Mouse (Mus musculus) midbrain, embryonic 10.5 days (tissue): Measurements from ENCODE around the gene Ranbp6. TPM values are rescaled to one million over a fixed set of nuclear protein-coding genes. Genes with fewer than 3 reads are reported as not detected.

Experiments
- DNase-seq: peaks from one replicate; pipeline ENCODE4 v3.0.0-alpha.2; 2017; ENCODE audit warnings: low spot score
- H3K27ac ChIP-seq: fragments of 300-500 bp; sonication (generic); replicated peaks from 2 replicates; pipeline ENCODE4 v1.5.1; 2016; ENCODE audit warnings: mild to moderate bottlenecking
- H3K27me3 ChIP-seq: fragments of 300-500 bp; sonication (generic); 2 replicates; pipeline ENCODE4 v1.6.1; 2016; ENCODE audit warnings: low read depth, mild to moderate bottlenecking; ENCODE audit not compliant: poor library complexity, severe bottlenecking
- H3K36me3 ChIP-seq: fragments of 300-500 bp; sonication (generic); 2 replicates; pipeline ENCODE4 v1.6.1; 2016; ENCODE audit warnings: mild to moderate bottlenecking, moderate library complexity
- H3K4me1 ChIP-seq: fragments of 300-500 bp; sonication (generic); 2 replicates; pipeline ENCODE4 v1.6.1; 2016
- H3K4me3 ChIP-seq: fragments of 300-500 bp; sonication (generic); 2 replicates; pipeline ENCODE4 v1.5.1; 2016; ENCODE audit warnings: mild to moderate bottlenecking, moderate library complexity
- H3K9me3 ChIP-seq: fragments of 300-500 bp; sonication (generic); replicated peaks from 2 replicates; pipeline ENCODE4 v1.6.1; 2016; ENCODE audit warnings: mild to moderate bottlenecking
- WGBS: fragments of 180-500 bp; shearing (Covaris S2); methylation state at CpG from one replicate; pipeline ENCODE4 v1.1.7; 2016; 5-methylcytosine and 5-hydroxymethylcytosine counted together
- polyA plus RNA-seq: library from polyadenylated mRNA; unstranded; fragments of >200 nt; fragmentation: Nextera tagmentation; extraction: Ambion mirVana; gene quantifications from 2 replicates; pipeline ENCODE4 v1.2.1, GENCODE M21; 2016

Gene Ranbp6
- polyA plus RNA-seq: 25.7 and 31.1 TPM in 2 replicates

DNA sequence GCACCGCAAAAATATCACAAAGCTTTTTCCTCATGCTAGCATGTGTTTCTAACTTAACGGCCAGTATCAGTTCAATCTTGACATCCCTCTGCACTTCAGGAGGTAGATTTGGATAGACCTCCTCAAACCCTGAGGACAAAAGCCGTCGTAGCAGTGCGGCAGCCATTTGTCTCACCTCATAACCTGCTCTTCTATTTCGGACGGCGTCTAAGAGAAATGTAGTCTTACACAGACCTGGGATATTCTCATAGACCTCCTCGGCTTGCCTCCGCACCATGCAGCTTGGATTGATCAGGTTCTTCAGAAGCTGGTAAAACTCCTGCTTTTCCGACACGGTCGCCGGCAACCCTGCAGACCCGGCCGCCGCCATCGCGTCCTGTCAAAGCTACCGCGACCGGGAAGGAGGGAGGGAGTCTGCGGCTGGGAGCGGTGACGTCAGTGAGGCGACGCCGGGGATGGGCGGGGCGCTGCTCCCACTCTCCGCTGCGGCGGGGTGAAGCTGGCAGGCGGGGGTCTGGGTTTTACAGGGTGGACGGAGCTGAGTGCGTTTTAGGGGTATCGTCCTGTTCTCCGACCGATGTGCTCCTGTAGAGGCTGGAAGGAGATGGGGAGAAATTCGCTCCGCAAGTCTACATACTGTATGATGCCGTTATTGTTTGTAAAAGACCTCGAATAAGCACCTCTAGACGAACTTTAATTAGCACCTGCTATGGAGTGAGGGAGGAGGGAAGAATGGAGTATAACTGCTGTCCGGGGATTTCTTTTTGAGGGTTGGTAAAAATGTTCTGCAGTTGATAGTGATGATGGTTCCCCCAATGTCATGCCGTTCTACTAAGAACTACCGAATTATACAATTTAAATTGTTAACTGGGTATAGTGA, at the start of gene Ranbp6:
Gene Ranbp6 (minus strand): TSS at position 394 of the 880 bp plus-strand sequence.
- 1% methylated on average over 47 of the region's 47 CpGs for WGBS
- H3K27ac ChIP-seq: peak within 1 kb of the TSS; percentile 89
- peak within 1 kb of the TSS; percentile 80 for H3K4me3 ChIP-seq
- peaks cover 34% of the 10 kb centered on the region for H3K36me3 ChIP-seq
- DNase-seq: peak; percentile 90
- no peaks in the 10 kb centered on the region for H3K9me3 ChIP-seq
- H3K27me3 ChIP-seq: no peaks in the 10 kb centered on the region
- peaks cover 20% of the 10 kb centered on the region for H3K4me1 ChIP-seq

DNA sequence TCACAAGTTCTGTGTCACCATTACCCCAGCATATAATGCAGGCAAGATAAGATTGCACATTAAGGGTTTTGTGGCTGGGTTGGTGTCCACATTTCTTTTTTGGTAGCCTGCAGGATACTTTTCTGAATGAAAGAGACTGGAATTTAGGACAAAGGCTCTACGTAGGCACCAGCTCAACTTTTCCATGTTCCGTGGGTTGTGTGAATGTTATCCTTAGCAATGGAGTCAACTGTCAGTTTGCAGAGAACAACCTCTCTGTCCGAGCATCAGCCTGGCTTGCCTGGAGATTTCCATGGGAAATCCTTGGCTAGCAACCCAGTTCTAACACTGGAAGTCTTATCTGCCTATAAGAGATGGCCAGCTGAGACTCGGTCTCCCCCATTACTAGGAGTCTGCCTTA, 48.0 kb upstream of the Ranbp6 start:
- Histone ChIP-seq H3K4me3 (no peak overlapping the region), H3K27me3 (no peaks in the 10 kb centered on the region), H3K9me3 (no peaks in the 10 kb centered on the region), H3K27ac (no peak overlapping the region), H3K4me1 (0 out of 2 replicates have a peak, but pooled peaks cover 3% of the 10 kb centered on the region), H3K36me3 (no peaks in the 10 kb centered on the region)
- 87% methylated on average over 4 of the region's 4 CpGs for WGBS
- no peak for DNase-seq

DNA sequence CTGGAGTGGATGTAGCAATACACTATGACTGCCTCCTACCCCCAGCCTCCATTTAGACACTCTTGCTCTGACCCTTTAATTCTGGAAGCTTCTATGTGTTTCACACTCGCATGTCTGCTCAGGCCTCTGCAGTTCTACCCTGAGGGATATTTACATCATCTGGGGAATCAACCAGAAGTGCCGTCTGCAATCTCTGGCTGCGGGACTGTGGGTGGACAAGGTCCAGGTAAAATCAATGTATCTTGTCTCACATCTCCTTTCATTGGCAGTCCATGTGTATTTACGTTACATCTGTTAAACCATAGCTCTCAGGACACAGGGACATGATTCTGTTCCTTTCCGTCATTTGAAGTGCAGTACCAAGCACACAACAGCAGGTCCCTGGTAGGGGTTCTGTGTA, 44.5 kb upstream of the Ranbp6 start:
- no peaks in the 10 kb centered on the region for H3K36me3 ChIP-seq
- no peak for DNase-seq
- H3K27me3 ChIP-seq: no peaks in the 10 kb centered on the region
- no peaks in the 10 kb centered on the region for H3K9me3 ChIP-seq
- no peak overlapping the region for H3K4me3 ChIP-seq
- no peak overlapping the region for H3K27ac ChIP-seq
- 93% methylated on average over 5 of the region's 5 CpGs for WGBS
- H3K4me1 ChIP-seq: no peaks in the 10 kb centered on the region

DNA sequence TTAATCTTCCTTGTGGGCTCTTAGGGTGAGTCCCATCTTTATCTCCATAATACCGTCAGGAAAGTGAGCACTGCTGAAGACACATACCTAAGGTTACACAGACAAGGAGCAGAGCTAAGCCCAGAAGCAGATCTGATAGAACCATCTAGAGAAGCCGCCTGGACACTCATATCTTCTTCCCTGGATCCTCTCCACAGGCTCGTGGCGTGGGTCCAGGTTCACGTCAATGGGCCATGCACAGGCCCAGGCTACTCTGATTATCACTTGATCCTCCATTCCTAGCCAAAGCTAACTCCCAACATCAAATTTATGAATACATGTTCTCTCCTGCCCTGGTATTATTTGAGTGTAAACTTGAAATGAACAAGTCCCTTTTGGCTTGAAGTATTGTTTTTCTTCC, 40.9 kb upstream of the Ranbp6 start:
- H3K36me3 ChIP-seq: no peaks in the 10 kb centered on the region
- 96% methylated on average over 5 of the region's 5 CpGs for WGBS
- no peak overlapping the region for H3K4me3 ChIP-seq
- H3K27me3 ChIP-seq: no peaks in the 10 kb centered on the region
- no peak for DNase-seq
- no peaks in the 10 kb centered on the region for H3K9me3 ChIP-seq
- no peaks in the 10 kb centered on the region for H3K4me1 ChIP-seq
- H3K27ac ChIP-seq: no peak overlapping the region

DNA sequence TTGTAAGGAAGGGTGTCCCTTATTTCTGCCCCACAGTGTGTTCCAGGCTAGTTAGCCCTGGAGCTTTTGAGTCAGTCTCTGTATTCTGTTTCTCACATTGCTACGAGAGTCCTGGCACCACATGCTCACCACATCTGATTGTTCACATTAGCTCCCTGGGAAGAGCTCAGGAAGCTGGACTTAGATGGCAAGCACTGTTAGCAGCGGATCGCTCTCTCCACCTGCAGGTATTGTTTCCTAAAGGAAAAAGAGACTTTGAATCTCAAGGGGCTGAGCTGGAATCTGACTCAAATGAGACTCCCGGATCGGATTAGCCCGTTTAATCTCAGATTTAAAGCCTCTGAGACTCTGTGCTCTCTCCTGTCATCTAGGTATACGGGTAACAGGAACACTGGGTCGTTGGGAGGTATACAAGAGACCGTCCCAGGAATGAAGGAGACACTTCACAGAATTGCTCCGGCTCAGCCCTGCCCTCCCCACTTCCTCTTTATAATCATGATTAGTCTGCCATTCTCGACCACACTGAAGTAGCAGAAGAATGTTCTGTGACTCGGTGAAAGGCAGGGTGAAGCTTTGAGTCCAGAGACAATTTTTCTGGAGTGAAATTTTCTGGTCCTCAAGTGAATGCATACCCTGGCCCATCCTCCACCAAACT, 38.4 kb upstream of the Ranbp6 start:
- Histone ChIP-seq H3K27me3 (no peaks in the 10 kb centered on the region), H3K4me3 (no peak overlapping the region), H3K4me1 (no peaks in the 10 kb centered on the region), H3K36me3 (no peaks in the 10 kb centered on the region), H3K9me3 (no peaks in the 10 kb centered on the region), H3K27ac (no peak overlapping the region)
- 50% methylated on average over 12 of the region's 12 CpGs for WGBS
- no peak for DNase-seq

DNA sequence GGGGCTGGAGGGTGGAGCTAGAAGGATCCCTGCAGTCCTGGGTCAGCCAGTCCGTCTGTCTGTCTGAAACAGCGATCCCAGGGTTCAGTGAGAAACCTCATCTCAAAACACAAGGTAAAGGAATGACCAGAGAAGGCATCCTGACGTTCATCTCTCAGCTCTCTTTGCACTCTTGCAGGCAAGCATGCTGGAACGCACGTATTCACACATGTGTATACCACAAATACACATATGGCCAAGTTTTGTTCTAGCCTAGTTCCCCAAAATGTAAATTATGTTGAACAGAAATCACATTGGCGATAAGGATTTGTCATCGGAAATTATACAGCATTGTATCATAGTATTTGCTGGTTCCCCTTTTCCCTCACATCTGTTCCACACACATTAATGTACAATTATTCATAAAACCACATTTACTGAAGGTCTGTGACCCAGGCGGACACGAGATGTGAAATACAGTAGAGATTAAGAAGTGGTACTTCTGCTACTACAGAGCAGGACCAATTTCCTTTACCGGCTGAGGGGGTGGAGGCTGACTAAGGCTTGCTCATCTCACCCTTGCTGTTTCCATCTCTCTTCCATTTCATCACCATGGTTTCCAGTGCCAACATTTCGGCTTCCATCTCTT, 37.3 kb upstream of the Ranbp6 start:
- H3K36me3 ChIP-seq: no peaks in the 10 kb centered on the region
- H3K9me3 ChIP-seq: no peaks in the 10 kb centered on the region
- no peaks in the 10 kb centered on the region for H3K27me3 ChIP-seq
- WGBS: 85% methylated on average over 11 of the region's 11 CpGs
- no peak for DNase-seq
- H3K4me1 ChIP-seq: no peaks in the 10 kb centered on the region
- H3K4me3 ChIP-seq: no peak overlapping the region
- H3K27ac ChIP-seq: no peak overlapping the region

DNA sequence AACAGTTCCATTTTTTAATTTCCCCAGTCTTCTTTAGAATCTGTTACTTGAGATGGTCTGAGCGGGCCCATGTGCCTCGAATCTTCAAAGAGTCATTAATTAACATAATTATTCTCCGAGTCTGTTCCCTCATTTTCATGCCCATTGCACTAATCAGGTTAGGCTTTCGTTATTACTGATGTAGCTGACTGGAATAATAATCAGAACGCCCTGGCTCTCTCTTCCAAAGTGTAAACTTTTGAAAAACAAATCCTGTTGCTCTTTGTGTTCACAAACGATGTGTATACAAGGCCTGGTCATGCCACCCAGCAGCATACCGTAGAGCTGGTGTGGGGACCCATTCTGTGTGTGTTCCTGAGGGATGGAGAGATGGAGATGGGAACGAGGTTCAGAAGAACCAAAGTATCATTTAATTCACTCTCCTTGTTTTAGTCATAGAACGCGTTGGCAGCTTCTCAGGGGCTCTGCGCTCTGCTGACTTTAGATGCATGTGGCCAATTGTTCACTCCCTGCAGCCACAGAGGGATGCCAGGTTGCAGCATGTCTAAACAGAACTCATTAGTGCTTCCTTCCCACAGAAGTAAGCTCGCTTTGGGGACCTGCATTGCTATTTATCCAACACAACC, 31.4 kb upstream of the Ranbp6 start:
- H3K4me1 ChIP-seq: peaks cover 15% of the 10 kb centered on the region
- no peaks in the 10 kb centered on the region for H3K9me3 ChIP-seq
- H3K36me3 ChIP-seq: no peaks in the 10 kb centered on the region
- peak overlapping the region; percentile 38 for H3K27ac ChIP-seq
- H3K4me3 ChIP-seq: no peak overlapping the region
- DNase-seq: no peak
- H3K27me3 ChIP-seq: no peaks in the 10 kb centered on the region
- WGBS: 65% methylated on average over 12 of the region's 12 CpGs

DNA sequence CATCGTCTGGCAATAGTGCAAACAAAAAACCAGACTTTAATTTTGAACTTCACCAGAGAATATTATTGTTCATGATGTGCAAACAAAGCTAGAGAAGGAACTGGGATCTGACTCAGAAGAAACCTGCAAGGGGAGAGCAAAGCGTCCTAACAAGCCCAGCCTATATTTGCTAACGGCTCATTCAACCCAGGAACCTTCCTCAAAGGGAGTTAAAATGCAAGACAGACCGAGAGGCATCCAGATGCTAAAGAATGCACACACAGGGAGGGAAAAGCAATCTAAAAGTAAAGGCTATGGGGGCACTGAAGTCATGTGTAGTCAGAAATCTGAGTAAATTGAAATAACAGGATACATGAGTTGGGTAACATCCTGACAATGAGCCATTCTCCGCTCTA, 30.9 kb upstream of the Ranbp6 start:
- Histone ChIP-seq H3K36me3 (no peaks in the 10 kb centered on the region), H3K9me3 (no peaks in the 10 kb centered on the region), H3K4me1 (peaks cover 15% of the 10 kb centered on the region), H3K27me3 (no peaks in the 10 kb centered on the region), H3K4me3 (no peak overlapping the region), H3K27ac (no peak overlapping the region; the same call in 1 of the 2 replicates)
- no peak for DNase-seq
- 46% methylated on average over 5 of the region's 5 CpGs for WGBS

DNA sequence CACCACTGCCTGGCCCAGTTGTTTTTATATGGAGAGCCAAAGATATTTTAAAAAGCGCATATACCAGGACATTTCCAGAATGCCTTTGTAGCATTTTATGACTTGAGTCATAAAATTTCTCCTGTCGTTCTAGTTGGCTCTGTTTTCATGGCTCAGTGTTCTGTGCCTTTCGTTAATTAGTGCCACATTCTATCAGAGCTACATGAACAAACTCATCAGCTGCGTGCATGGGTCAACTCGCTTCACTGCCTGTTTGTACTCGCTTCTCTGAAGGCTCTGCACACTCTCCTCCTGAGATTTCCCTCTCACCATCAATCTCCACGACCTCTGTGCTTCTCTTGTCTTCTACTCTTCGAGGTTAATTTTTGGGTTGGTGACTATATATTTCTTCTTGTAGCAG, 30.2 kb upstream of the Ranbp6 start:
- Histone ChIP-seq H3K4me1 (peaks cover 15% of the 10 kb centered on the region), H3K27ac (no peak overlapping the region), H3K27me3 (no peaks in the 10 kb centered on the region), H3K4me3 (no peak overlapping the region), H3K9me3 (no peaks in the 10 kb centered on the region), H3K36me3 (no peaks in the 10 kb centered on the region)
- no peak for DNase-seq
- 88% methylated on average over 8 of the region's 8 CpGs for WGBS

DNA sequence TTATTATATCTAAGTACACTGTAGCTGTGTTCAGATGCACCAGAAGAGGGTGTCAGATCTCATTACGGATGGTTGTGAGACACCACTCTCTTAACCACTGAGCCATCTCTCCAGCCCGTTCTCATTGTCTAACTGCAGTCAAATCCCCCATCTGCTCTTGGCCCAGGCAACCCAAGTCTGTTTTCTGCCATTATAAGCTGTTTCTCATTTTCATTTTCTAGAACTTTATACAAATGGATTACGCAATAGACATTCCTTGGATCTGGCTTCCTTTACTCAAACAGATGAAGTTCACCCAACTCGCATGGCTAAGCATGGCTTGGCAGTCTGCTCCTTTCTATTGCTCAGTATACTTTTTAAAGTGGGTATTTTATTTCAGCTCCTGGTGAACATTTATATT, 27.9 kb upstream of the Ranbp6 start:
- WGBS: 91% methylated on average over 4 of the region's 4 CpGs
- Histone ChIP-seq H3K9me3 (no peaks in the 10 kb centered on the region), H3K4me1 (peaks cover 15% of the 10 kb centered on the region), H3K4me3 (no peak overlapping the region), H3K27ac (no peak overlapping the region), H3K36me3 (no peaks in the 10 kb centered on the region), H3K27me3 (no peaks in the 10 kb centered on the region)
- no peak for DNase-seq

DNA sequence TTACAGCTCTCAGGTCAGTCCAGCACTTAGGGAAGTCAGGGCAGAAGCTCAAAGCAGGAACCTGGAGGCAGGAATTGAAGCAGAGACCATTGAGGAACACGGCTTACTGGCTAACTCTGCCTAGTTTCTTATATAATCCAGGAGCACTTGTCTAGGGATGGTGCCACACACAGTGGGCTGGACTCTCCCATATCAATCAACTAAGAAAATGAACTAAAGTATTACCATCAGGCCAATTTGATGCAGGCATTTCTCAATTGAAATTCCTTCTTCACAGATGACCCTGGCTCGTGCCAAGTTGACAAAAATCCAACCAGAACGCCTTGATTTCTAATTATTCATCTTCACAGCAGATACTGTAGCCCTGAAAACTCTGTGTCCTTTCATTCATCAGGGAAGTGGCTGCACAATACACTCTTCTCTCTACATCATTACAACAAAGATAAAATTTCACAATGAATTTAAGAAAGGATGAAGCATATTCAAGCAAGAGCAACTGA, 25.9 kb upstream of the Ranbp6 start:
- Histone ChIP-seq H3K4me3 (no peak overlapping the region), H3K27me3 (no peaks in the 10 kb centered on the region), H3K4me1 (peaks cover 6% of the 10 kb centered on the region), H3K9me3 (no peaks in the 10 kb centered on the region), H3K36me3 (no peaks in the 10 kb centered on the region), H3K27ac (no peak overlapping the region)
- 82% methylated on average over 3 of the region's 3 CpGs for WGBS
- no peak for DNase-seq

DNA sequence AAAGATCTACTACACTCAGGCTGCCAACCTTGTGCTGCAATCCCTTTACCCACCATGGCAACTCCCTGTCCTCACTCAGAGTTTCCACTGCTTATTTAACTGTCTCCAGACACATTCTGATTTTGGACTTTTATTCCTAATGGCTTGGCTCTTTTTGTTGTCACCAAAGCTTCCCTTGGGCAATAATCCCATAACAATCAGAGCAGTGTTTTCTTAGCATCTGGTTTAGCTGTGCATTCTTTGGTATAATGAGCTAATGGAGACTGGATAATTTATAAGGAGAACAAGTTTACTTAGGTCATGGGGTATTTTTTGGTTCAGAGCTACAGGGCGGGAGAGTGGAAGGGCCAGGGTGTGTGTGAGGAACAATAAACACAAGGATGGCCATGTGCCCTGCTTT, 25.4 kb upstream of the Ranbp6 start:
- 81% methylated on average over 1 of the region's 1 CpGs for WGBS
- H3K4me3 ChIP-seq: no peak overlapping the region
- no peaks in the 10 kb centered on the region for H3K27me3 ChIP-seq
- H3K36me3 ChIP-seq: no peaks in the 10 kb centered on the region
- H3K27ac ChIP-seq: no peak overlapping the region
- peaks cover 1% of the 10 kb centered on the region; the same call in 1 of the 2 replicates for H3K4me1 ChIP-seq
- no peak for DNase-seq
- no peaks in the 10 kb centered on the region for H3K9me3 ChIP-seq
